Mouse (Mus musculus): ENCODE data around the gene Adamts8. TPM values are rescaled to one million over a fixed set of nuclear protein-coding genes. Genes with fewer than 3 reads are reported as not detected.

Gene Adamts8
- polyA plus RNA-seq, 1 experiment from 2014 or later, result 3.0 TPM

DNA sequence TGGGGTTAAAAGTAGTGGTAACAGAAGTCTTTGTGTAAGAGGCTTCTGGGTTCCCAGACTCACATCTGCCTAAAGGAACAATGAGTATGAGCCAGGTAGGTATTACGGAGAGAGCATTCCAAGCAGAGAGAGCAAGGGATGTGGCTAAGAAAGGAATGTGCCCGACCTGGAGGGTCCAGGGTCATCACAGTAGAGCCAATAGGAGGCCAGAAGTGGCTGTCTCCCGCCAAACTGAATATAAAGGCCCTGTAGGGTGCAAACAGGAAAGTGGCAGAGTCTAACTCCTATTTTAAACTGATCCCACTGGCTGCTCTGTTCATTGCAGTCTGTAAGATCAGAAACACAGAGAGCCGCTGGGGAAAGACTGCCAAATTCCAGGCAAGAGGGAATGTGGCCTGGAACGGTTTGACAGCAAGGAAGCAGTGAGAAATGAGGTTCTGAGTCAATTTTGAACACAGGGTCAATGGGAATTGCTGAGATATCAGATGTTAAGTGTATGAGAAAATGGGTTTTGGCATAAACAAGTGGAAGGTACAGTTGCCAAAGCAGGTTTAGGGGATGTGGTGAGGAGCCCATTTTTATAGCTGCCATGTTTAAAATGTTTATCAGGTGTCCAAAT lies 34.6 kb upstream of the Adamts8 start:
- no peak overlapping the region for H3K27ac ChIP-seq
- DNase-seq (ENCODE audit: low spot score) (no peak), ATAC-seq (ENCODE audit: low FRiP score) (no peak)
- no peaks in the 10 kb centered on the region for H3K36me3 ChIP-seq (replicated peaks; ENCODE audit: control insufficient read depth, insufficient read depth)
- no peaks in the 10 kb centered on the region for H3K9me3 ChIP-seq (ENCODE audit: control insufficient read depth, low read length)
- no peak overlapping the region for H3K4me2 ChIP-seq (replicated peaks)
- no peak overlapping the region for H3K4me3 ChIP-seq (replicated peaks; ENCODE audit: low read length)
- no peak overlapping the region for H3K9ac ChIP-seq
- 50% methylated on average over 5 of the region's 5 CpGs for WGBS
- H3K27me3 ChIP-seq (ENCODE audit: control insufficient read depth, insufficient read depth, low read length), result no peaks in the 10 kb centered on the region
- 0 out of 2 replicates have a peak, but pooled peaks cover 4% of the 10 kb centered on the region for H3K4me1 ChIP-seq (replicated peaks; ENCODE audit: control insufficient read depth, insufficient read depth, low read length)

DNA sequence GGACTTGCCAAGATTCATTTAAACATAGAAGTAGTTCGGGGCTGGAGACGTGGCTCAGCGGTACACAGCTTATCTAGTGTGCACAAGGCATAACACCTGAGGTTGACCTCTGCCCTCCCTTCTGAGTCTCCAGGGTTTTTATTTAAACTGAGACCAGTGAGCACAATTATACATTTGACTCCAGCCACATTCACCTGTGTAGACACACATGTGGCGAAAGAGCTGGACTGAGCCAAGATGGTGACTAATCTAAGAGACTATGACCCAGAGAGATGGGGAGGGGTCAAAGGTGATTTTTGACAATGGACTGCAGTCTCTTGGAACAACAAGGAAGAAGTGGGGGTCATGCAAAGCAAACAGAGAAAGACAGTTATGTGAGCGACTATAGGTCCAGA lies 34.1 kb upstream of the Adamts8 start:
- DNase-seq (ENCODE audit: low spot score), result no peak
- Histone ChIP-seq H3K9me3 (ENCODE audit: control insufficient read depth, low read length) (no peaks in the 10 kb centered on the region), H3K4me2 (replicated peaks) (no peak overlapping the region), H3K36me3 (replicated peaks; ENCODE audit: control insufficient read depth, insufficient read depth) (no peaks in the 10 kb centered on the region), H3K4me1 (replicated peaks; ENCODE audit: control insufficient read depth, insufficient read depth, low read length) (0 out of 2 replicates have a peak, but pooled peaks cover 4% of the 10 kb centered on the region), H3K27me3 (ENCODE audit: control insufficient read depth, insufficient read depth, low read length) (no peaks in the 10 kb centered on the region), H3K27ac (no peak overlapping the region), H3K4me3 (replicated peaks; ENCODE audit: low read length) (no peak overlapping the region), H3K9ac (no peak overlapping the region)
- 88% methylated on average over 5 of the region's 5 CpGs for WGBS
- ATAC-seq (ENCODE audit: low FRiP score), result no peak

DNA sequence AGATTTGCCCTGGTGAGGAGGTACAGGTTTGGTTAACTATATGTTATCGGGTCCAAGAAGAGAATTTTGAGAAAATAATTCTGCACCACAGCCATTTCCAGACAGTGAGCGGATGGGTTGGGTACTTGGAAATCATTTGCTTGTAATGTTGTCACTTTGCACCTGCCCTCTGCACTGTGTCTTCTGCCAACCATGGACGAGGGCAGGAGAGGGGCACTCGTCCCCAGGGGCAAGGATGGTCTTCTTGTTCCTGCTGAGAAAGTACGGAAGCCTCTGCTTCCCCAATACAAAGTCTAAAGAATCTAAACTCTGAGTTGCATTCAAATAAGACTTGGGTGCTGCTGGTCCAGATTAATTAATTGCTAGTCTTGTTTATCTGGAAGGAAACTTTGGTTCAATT lies 33.4 kb upstream of the Adamts8 start:
- WGBS, result 81% methylated on average over 5 of the region's 5 CpGs
- no peak for ATAC-seq (ENCODE audit: low FRiP score)

DNA sequence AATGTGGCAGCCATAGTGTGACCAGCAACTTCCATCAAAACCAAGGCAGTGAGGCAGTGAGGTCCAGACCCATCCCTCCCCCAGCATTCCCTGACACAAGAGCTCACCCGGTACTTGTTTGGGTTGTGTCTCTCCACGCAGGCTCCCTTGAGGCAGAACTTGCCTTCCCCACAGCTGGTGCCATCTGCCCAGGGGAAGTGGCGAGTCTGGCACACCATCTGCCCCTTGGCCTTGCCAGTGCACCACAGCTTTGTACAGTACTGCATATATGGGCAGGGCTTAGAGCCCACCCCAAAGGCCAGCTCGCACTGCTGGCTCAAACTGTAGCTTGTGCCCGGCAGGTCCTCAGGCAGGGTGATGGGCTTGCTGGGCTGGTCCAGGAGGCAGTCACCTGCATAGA lies 31.9 kb upstream of the Adamts8 start:
- 77% methylated on average over 5 of the region's 5 CpGs for WGBS
- ATAC-seq (ENCODE audit: low FRiP score) (no peak), DNase-seq (ENCODE audit: low spot score) (no peak)
- Histone ChIP-seq H3K4me1 (replicated peaks; ENCODE audit: control insufficient read depth, insufficient read depth, low read length) (0 out of 2 replicates have a peak, but pooled peaks cover 4% of the 10 kb centered on the region), H3K27me3 (ENCODE audit: control insufficient read depth, insufficient read depth, low read length) (no peaks in the 10 kb centered on the region), H3K4me3 (replicated peaks; ENCODE audit: low read length) (no peak overlapping the region), H3K4me2 (replicated peaks) (no peak overlapping the region), H3K9me3 (ENCODE audit: control insufficient read depth, low read length) (no peaks in the 10 kb centered on the region), H3K36me3 (replicated peaks; ENCODE audit: control insufficient read depth, insufficient read depth) (no peaks in the 10 kb centered on the region), H3K9ac (no peak overlapping the region), H3K27ac (no peak overlapping the region)

More for the DNA sequence above, 33.4 kb upstream of the Adamts8 start:
- 0 out of 2 replicates have a peak, but pooled peaks cover 4% of the 10 kb centered on the region for H3K4me1 ChIP-seq (replicated peaks; ENCODE audit: control insufficient read depth, insufficient read depth, low read length)
- H3K4me2 ChIP-seq (replicated peaks), result no peak overlapping the region
- H3K36me3 ChIP-seq (replicated peaks; ENCODE audit: control insufficient read depth, insufficient read depth), result no peaks in the 10 kb centered on the region
- DNase-seq (ENCODE audit: low spot score), result no peak
- no peak overlapping the region for H3K9ac ChIP-seq
- no peaks in the 10 kb centered on the region for H3K27me3 ChIP-seq (ENCODE audit: control insufficient read depth, insufficient read depth, low read length)
- no peaks in the 10 kb centered on the region for H3K9me3 ChIP-seq (ENCODE audit: control insufficient read depth, low read length)
- no peak overlapping the region for H3K4me3 ChIP-seq (replicated peaks; ENCODE audit: low read length)
- no peak overlapping the region for H3K27ac ChIP-seq

DNA sequence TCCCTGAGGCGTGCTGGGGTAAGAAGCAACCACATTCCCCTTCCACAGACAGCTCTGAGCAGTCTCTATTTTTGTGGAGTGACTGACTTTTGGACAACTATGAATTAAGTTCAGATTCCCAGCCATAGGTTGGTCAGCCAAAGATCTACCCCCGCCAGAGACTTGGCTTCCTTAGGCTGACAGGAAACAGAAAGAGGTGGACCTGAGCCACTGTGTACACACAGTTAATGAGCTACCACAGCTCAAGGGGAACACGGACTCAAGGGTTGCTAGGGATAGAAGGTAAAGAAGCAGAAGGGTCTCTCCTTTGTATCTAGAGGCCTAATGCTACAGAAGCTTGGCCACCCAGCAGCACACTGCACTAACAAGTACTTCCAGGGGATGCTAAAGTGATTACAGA lies 30.2 kb upstream of the Adamts8 start:
- no peak for ATAC-seq (ENCODE audit: low FRiP score)
- Histone ChIP-seq H3K27ac (no peak overlapping the region), H3K4me1 (replicated peaks; ENCODE audit: control insufficient read depth, insufficient read depth, low read length) (0 out of 2 replicates have a peak, but pooled peaks cover 4% of the 10 kb centered on the region), H3K4me3 (replicated peaks; ENCODE audit: low read length) (no peak overlapping the region), H3K9ac (no peak overlapping the region), H3K4me2 (replicated peaks) (no peak overlapping the region), H3K27me3 (ENCODE audit: control insufficient read depth, insufficient read depth, low read length) (no peaks in the 10 kb centered on the region), H3K36me3 (replicated peaks; ENCODE audit: control insufficient read depth, insufficient read depth) (no peaks in the 10 kb centered on the region), H3K9me3 (ENCODE audit: control insufficient read depth, low read length) (no peaks in the 10 kb centered on the region)
- WGBS, result 75% methylated on average over 3 of the region's 3 CpGs
- no peak for DNase-seq (ENCODE audit: low spot score)

DNA sequence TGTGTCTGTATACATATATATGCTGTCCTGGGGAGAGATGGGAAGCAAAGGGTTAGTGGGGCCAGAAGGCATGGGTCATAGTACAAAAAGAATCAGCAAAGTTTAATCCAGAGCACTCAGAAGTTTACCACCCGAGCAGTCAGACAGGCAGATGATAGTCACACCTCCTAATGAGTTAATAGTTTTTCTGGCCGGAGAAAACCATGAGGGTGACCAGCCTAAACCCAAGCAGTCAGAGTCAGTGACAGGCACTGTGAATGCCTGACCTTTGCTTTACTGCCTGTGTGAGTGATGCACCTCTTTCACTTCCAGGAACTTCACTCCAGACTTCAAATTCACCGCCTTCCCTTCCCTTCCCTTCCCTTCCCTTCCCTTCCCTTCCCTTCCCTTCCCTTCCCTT lies 28.9 kb upstream of the Adamts8 start:
- 77% methylated on average over 3 of the region's 3 CpGs for WGBS
- H3K27me3 ChIP-seq (ENCODE audit: control insufficient read depth, insufficient read depth, low read length), result no peaks in the 10 kb centered on the region
- no peak overlapping the region for H3K27ac ChIP-seq
- no peaks in the 10 kb centered on the region for H3K36me3 ChIP-seq (replicated peaks; ENCODE audit: control insufficient read depth, insufficient read depth)
- 0 out of 2 replicates have a peak, but pooled peaks cover 4% of the 10 kb centered on the region for H3K4me1 ChIP-seq (replicated peaks; ENCODE audit: control insufficient read depth, insufficient read depth, low read length)
- DNase-seq (ENCODE audit: low spot score) (no peak), ATAC-seq (ENCODE audit: low FRiP score) (no peak)
- H3K4me3 ChIP-seq (replicated peaks; ENCODE audit: low read length), result no peak overlapping the region
- H3K4me2 ChIP-seq (replicated peaks), result no peak overlapping the region
- no peaks in the 10 kb centered on the region for H3K9me3 ChIP-seq (ENCODE audit: control insufficient read depth, low read length)
- H3K9ac ChIP-seq, result no peak overlapping the region

DNA sequence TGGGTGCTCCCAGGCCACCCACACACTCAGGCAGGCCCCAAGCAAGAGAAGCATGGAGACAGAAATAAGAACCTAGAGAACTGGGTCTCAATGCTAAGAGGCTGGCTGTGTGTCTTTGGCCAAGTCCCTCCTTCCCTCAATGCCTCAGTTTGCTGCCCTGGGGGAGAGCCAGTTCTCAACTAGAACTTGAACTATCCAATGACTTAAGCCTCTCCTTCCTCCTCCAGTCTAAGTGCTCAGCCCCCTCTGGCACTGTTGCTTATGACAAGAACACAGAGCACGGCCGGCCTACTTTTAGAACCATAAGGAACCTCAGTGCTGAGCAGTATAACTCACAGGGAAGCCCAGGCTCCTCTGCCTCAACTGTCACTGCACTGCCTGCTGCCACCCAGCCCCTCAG lies 28.1 kb upstream of the Adamts8 start:
- H3K36me3 ChIP-seq (replicated peaks; ENCODE audit: control insufficient read depth, insufficient read depth), result no peaks in the 10 kb centered on the region
- H3K27me3 ChIP-seq (ENCODE audit: control insufficient read depth, insufficient read depth, low read length), result no peaks in the 10 kb centered on the region
- H3K9ac ChIP-seq, result no peak overlapping the region
- ATAC-seq (ENCODE audit: low FRiP score), result no peak
- H3K9me3 ChIP-seq (ENCODE audit: control insufficient read depth, low read length), result no peaks in the 10 kb centered on the region
- no peak for DNase-seq (ENCODE audit: low spot score)
- 0 out of 2 replicates have a peak, but pooled peaks cover 7% of the 10 kb centered on the region for H3K4me1 ChIP-seq (replicated peaks; ENCODE audit: control insufficient read depth, insufficient read depth, low read length)
- 98% methylated on average over 2 of the region's 2 CpGs for WGBS
- no peak overlapping the region for H3K4me3 ChIP-seq (replicated peaks; ENCODE audit: low read length)
- H3K27ac ChIP-seq, result no peak overlapping the region
- H3K4me2 ChIP-seq (replicated peaks), result no peak overlapping the region

DNA sequence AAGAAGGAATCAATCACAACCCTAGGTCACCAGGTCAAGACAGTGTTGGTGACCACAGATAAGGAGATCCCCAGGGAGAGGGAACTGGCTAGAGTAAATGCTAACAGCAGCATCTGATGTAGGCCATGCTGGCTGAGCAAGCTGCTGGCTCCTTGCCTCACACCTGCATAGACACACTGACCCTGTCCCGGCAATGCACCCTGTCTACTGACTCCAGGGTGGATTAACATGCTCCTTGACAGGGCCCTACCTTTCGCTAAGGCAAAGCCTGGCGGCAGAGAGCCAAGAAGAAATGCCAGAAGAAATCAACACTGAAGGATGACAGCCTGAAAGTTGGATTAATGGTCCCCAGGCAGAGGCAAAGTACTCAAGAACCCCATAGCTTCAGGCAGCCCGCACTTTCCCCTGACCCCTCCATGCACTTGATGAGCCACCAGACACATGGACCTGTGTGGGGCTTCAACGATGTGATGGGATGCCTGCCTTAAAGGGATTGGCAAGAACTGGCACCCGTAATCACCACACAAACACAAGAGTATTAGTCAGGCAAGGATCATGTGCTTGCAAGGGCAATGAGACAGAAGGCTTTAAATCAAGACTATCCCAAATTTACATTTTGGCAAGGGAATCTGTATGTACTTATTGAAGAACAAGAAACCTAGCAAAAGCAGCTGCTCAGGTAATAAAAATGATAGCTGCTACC lies 25.9 kb upstream of the Adamts8 start:
- H3K4me3 ChIP-seq (replicated peaks; ENCODE audit: low read length), result no peak overlapping the region
- WGBS, result 90% methylated on average over 6 of the region's 6 CpGs
- ATAC-seq (ENCODE audit: low FRiP score), result no peak
- no peaks in the 10 kb centered on the region for H3K36me3 ChIP-seq (replicated peaks; ENCODE audit: control insufficient read depth, insufficient read depth)
- no peak overlapping the region for H3K9ac ChIP-seq
- no peaks in the 10 kb centered on the region for H3K9me3 ChIP-seq (ENCODE audit: control insufficient read depth, low read length)
- peaks cover 6% of the 10 kb centered on the region; the same call in 1 of the 2 replicates for H3K4me1 ChIP-seq (replicated peaks; ENCODE audit: control insufficient read depth, insufficient read depth, low read length)
- H3K4me2 ChIP-seq (replicated peaks), result no peak overlapping the region
- peaks cover 13% of the 10 kb centered on the region for H3K27me3 ChIP-seq (ENCODE audit: control insufficient read depth, insufficient read depth, low read length)
- no peak for DNase-seq (ENCODE audit: low spot score)
- H3K27ac ChIP-seq, result no peak overlapping the region

DNA sequence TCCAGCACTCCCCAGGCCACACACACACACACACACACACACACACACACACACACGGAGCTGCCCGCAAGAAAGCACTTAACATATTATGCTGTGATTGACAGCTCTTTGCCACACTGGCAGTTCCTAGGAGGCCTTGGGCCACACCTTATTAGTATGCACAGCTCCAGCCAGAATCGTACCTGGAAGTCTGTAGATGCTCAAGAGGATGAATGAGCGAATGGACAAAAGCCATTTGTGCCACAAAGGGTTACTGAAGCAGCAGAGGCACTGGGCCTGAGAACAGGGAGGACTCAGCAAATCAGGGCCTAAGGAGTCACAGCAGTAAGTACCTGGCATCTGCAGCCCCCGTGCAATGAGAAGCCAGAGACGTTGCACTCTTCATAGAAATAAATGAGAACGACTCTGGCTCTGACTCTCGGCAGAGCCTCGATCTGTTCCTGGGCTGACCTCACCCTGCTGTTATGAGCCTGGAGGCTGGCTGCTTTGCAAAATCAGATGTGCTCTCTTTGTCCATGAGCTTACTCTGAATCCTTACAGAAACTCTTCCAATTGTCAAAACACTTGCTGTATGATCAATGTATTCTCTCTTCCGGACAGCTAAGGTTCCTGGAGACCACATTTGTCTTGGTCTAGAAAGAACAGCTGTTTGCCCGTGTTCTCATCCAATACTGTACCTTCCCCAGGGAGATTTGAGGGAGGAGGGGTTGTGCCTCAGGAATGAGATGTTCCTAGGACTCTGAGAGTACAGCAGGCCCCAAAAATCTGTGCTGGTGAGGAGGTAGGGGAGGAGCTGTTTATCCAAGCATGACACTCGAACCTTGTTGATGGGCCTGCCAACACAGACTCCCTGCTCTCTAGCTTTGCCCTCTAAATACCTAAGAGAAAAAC lies 23.7 kb upstream of the Adamts8 start:
- Histone ChIP-seq H3K27me3 (ENCODE audit: control insufficient read depth, insufficient read depth, low read length) (peaks cover 22% of the 10 kb centered on the region), H3K4me3 (replicated peaks; ENCODE audit: low read length) (no peak overlapping the region), H3K36me3 (replicated peaks; ENCODE audit: control insufficient read depth, insufficient read depth) (no peaks in the 10 kb centered on the region), H3K9me3 (ENCODE audit: control insufficient read depth, low read length) (no peaks in the 10 kb centered on the region), H3K27ac (no peak overlapping the region), H3K9ac (no peak overlapping the region), H3K4me2 (replicated peaks) (peak overlapping the region; percentile 22; the same call in 1 of the 2 replicates), H3K4me1 (replicated peaks; ENCODE audit: control insufficient read depth, insufficient read depth, low read length) (peaks cover 9% of the 10 kb centered on the region; the same call in 1 of the 2 replicates)
- DNase-seq (ENCODE audit: low spot score) (no peak), ATAC-seq (ENCODE audit: low FRiP score) (no peak)
- 38% methylated on average over 12 of the region's 12 CpGs for WGBS

All from hindbrain, embryonic 14.5 days (tissue).